Mouse (Mus musculus) cerebellum, adult 11-12 months (tissue): ENCODE measurements around the gene Kcnh4.

Source experiments
- DNase-seq: peaks from one replicate; pipeline ENCODE4 v3.0.0; 2022

The Kcnh4 gene

GRCm38 (mm10) chr11:100703851-100704531 lies 55.8 kb downstream of the Kcnh4 start, which contains the start of gene Dhx58:
Gene Dhx58, minus strand, starts transcription at chr11:100704271.
- DNase-seq = no peak

GRCm38 (mm10) chr11:100703366-100703765 lies 56.4 kb downstream of the Kcnh4 start:
- no peak for DNase-seq

GRCm38 (mm10) chr11:100702906-100703305 lies 56.8 kb downstream of the Kcnh4 start:
- DNase-seq = no peak

GRCm38 (mm10) chr11:100702081-100702851 lies 57.5 kb downstream of the Kcnh4 start:
- peak; percentile 41 for DNase-seq

GRCm38 (mm10) chr11:100701301-100701700 lies 58.4 kb downstream of the Kcnh4 start:
- DNase-seq = no peak

- no peak for DNase-seq
These were observed 59.0 kb downstream of the Kcnh4 start for GRCm38 (mm10) chr11:100700710-100701109.

GRCm38 (mm10) chr11:100697921-100698320 lies 61.8 kb downstream of the Kcnh4 start:
- no peak for DNase-seq

- DNase-seq = no peak
These were observed 64.8 kb downstream of the Kcnh4 start for GRCm38 (mm10) chr11:100694926-100695325.

- no peak for DNase-seq
These were observed 66.6 kb downstream of the Kcnh4 start for GRCm38 (mm10) chr11:100693154-100693553.

- DNase-seq = no peak
These were observed 67.6 kb downstream of the Kcnh4 start, which contains the start of gene Zfp385c for GRCm38 (mm10) chr11:100692164-100692616. Gene Zfp385c, minus strand, starts transcription at chr11:100692455.

- no peak for DNase-seq
These were observed 69.4 kb downstream of the Kcnh4 start for GRCm38 (mm10) chr11:100690389-100690788.
